Mouse (Mus musculus) cerebellum, postnatal 14 days (tissue): ENCODE data around the gene Slc29a2.

ENCODE experiments used
- DNase-seq, 2 experiments: peaks; one replicate each; pipeline ENCODE4 v3.0.0; 2021; ENCODE audit warnings: mixed read lengths in 2 of 2

The Slc29a2 gene

DNA sequence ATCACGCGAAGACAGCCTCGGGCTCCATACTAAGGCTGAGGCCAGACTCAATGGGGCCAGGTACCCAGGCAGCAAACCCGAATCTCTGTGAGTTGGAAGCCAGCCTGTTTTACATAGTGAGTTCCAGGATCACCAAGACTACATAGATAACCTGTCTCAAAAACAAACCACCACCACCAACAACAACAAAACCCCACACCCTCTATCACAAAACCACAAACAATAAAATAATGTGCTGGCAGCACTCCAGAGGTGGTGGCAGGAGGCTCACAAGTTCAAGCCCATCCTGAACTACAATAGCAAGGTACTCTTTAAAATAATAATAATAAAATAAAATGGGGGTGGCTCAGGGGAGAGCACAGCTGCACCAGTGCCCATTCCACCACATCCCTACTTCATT lies 12.9 kb downstream of the Slc29a2 start:
- no peak for DNase-seq

DNA sequence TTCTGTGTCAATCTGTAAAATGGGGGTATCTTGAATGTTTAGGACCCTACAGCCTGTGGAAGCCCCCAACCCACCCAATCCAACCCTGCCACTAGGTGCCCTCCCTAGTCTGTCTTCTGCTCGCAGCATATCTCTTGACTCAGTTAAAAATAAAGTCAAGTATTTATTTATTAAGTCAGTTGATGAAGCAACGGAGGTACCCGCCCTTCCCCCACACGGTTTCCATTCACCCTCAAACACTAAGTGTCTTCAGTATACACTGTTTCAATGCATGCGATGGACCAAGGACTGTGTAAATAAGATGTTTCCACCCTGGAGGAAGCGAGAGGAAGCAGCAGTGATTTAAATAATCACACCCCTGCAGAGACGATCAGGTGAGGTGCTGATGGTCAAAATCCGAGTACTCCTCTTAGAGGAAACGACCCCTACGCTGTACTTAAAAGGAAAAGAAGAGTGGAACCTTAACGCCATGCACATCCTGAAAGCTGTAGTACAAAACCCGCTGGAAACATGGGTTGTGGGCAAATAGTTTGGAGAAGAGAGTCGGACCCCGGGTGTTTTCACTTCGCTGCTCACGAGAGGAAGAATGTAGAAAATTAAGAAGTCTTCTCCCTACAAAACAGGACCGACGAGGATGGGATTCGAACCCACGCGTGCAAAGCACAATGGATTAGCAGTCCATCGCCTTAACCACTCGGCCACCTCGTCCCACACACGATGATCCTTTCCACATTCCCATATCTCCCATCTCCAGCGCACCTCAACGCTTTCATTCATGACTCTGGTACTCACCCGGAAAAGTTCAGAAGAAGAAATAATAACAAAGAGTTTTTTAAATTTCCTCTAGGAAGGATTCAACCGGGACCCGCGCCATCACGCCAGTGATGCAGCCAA lies 14.3 kb downstream of the Slc29a2 start:
- DNase-seq: peak; percentile 92 to 95

DNA sequence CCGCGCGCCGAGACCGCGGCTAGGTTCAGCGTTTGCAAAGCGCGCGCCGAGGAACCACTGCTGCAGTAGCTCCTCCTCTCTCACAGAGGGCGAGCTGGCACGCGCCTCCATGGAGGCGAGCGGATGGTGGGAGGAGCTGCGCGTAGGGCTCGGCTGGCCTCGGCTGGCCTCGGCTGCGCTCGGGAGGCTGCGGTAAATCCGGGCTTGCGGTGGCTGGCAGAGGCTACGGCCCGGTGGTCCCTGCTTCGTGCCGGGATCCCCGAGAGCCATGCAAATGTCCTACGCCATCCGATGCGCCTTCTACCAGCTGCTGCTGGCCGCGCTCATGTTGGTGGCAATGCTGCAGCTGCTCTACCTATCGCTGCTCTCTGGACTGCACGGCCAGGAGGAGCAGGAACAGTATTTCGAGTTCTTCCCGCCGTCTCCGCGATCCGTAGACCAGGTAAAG lies 15.1 kb downstream of the Slc29a2 start, which contains the start of the genes B4gat1 and AC124502.3:
TSS of gene B4gat1 (plus strand) at position 118 of the 448 bp plus-strand sequence.
TSS of gene AC124502.3 (plus strand) at position 183 of the 448 bp plus-strand sequence.
- peak; percentile 95 to 96 for DNase-seq

DNA sequence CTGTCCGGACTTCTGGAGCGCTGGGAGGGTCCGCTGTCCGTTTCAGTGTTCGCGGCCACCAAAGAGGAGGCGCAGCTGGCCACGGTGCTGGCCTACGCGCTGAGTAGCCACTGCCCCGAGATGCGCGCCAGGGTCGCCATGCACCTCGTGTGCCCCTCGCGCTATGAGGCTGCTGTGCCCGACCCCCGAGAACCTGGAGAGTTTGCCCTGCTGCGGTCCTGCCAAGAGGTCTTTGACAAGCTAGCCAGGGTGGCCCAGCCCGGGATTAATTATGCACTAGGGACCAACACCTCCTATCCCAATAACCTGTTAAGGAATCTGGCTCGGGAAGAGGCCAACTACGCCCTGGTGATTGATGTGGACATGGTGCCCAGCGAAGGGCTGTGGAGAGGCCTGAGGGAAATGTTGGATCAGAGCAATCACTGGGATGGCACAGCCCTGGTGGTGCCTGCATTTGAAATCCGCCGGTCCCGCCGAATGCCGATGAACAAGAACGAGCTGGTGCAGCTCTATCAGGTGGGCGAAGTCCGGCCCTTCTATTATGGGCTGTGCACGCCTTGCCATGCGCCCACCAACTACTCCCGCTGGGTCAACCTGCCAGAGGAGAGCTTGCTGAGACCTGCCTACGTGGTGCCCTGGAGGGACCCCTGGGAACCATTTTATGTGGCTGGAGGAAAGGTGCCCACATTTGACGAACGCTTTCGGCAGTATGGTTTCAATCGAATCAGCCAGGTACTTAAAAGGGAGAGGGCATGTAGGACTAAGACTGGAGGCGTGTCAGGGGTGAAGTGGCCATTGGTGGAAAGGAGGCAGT lies 15.8 kb downstream of the Slc29a2 start:
- peak in 1 of 2 experiments; percentile 61 for DNase-seq

DNA sequence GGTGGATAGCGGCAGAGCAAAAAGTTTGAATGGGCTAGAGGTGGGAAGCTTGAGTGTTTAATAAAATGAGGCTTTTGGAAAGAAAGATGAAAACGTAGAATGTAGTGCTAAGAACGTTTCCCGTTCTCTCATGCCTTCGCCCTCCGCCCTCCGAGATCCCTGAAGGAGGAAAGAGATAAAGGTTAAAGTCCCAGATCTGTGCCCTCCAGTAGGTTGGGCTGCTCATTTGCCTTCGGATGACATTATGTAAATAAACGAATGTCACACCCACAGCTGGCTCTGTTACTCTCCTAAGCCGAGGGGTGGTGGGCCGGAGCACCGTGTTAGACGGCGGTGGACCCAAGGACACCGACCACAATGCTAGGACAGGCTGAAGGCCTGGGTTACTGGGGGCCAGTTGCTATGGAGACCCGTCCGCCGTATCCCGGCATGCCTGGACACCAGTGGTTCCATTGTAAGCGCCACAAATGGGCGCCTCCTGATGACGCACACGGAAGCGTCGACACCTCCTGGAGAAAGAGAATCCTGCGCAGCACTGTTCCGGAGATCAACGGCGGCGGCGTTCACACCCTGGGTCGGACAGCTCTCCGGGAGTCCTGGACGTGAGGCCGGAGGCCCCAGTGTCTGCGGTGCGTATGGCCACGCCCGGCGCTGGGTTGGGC lies 17.3 kb downstream of the Slc29a2 start, which contains the start of gene Brms1:
TSS of gene Brms1 (plus strand) at position 493 of the 662 bp plus-strand sequence.
- DNase-seq: peak; percentile 91 to 92

DNA sequence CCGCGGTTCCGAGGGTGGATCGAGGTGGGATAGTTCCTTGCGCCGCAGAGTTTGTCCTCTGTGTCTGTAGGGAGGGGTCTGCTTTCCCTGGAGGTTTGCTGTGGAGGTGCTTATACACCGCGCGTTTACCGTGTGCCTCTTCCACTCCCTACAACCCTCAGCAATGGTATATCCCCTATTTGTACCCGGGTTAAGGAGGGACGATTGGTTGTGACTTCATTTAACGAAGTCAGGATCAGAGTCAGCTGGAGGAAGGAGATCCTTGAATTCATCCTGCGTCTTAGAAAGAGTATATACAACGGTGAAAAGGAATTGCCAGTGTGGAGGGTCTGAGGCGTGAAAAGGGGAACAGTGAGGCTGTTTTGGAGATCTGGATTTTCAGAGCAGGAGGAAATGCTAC lies 17.9 kb downstream of the Slc29a2 start:
- DNase-seq: no peak

DNA sequence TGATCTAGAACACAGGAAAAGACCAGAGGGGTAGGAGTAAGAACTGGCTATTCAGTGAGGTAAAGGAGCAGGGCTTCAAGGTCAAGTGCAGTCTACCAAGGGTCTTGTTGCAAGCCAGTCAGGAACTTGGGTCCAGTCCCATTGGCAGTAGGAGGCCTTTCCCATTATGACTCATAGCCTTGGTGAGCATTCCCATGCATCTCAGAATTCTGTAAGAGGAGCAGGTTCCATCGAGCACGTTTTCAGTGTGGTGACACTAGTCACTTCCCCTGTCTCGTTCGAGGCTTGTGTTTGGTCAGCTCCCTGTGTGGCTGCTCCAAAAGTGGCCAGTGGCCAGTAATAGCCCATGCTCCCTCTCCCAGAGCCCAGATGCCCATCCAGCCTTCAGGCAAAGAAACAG lies 21.9 kb downstream of the Slc29a2 start:
- no peak for DNase-seq

DNA sequence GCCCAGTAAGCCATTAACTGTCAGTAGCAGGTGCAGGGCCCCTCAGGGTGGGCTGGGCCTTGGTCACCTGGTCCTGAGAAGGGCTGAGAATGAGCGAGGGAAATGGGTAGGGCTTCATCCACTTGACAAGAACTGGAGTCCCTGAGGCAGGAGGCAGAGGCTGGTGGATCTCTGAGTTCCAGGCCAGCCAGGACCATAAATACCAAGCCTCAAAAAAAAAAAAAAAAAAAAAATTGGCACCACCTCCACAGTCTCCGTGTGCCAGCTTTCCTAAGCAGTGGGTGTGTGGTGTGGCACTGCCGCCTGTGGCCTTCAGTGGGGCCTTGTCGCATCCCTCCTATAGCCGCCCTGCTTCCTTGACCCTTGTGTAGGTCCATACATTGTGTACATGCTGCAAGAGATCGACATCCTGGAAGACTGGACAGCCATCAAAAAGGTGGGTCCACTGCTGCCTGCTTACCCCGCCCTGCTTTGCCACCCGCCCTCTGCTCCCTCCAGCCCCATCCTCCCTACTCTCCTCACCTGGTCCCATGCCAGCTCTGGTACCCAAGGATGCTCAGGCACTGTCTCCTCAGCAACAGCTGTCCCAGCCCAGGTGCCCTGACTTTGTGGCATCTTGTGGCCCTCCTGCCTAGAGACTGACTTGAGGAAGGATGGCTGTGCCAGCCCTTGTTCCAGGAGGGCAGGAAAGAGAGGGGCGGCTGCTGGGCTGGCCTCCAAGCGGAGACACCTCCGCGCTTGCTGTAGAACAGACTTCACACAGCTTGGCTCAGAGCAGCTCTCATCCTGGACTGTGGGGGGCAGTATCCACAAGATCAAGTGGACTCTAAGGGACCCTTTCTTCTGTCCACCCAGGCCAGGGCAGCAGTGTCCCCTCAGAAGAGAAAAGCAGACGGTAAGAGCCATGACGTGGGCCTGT lies 24.7 kb downstream of the Slc29a2 start:
- peak in 1 of 2 experiments; percentile 49 for DNase-seq

DNA sequence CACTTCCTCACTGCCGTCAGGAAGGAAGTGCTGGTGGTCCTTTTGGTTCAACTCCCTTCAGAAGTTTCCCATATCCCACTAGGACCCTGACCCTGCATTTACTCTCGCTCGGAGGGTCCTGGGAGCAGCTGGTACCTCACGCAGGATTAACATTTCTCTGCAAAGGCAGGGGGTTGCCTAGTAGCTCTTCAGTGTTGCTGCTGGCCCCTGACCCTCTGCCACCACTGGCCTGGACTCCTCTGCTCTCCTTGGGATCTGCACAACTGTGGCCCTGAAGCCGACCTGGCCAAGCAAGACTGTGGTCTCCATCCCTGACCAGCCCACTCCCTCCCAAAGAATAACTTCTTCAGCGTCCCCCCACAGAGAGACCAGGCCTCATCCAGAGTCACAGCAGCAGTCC lies 25.7 kb downstream of the Slc29a2 start:
- no peak for DNase-seq

DNA sequence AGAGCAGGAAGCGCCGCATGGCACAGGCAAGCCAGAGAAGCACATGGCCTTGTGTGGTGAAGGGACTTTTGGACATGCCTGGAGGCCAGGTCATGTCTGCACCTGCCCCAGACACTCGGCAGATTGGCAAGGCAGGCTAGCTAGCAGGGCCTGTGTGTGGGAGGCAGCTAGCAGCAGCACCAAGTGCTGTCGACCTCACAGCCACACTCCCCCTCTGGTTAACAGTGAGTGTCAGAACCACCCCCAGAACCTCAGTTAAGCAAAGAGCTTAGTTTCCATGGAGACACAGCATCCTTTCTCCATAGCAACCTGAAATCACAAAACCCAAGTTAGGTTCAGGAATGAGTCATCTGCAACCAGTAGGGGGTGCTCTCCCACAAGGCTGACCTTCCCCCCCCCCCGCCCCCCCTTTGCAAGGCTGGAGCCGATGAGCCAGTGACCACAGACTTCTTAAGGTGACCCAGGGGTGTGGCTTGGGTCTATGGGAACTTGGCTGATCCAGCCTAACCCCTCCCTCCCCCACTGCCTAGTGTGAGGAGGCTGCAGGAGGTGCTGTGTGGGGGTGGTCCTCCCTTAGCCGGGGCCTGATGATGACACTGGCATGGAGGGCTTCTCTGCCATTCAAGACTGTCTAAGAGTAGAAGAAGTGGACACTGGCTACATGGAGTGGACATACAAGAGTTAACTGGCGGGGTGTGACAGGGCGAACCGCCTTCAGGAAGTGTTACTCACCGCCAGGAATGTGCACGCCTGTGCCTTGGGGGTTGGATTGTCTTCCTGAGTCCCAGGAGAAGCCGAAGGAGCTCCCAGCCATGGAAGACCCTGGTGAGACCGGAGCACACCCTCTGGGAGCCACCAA lies 26.6 kb downstream of the Slc29a2 start, which contains the start of gene Rin1:
TSS of gene Rin1 (plus strand) at position 435 of the 859 bp plus-strand sequence.
- peak in 1 of 2 experiments; percentile 56 for DNase-seq

DNA sequence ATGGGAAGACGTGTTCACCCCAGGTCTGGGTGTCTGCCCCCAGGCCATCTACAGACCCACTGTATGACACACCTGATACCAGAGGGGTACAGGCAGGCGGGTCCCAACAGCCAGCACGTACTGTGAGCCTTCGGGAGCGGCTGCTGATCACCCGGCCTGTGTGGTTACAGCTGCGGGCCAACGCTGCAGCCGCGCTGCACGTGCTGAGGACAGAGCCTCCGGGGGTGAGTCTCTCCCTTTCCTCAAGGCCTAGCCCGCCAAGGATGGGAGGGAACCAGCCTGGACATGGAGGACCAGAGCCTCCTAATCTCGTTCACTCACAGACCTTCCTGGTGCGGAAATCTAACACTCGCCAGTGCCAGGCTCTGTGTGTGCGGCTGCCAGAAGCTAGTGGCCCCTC lies 27.4 kb downstream of the Slc29a2 start:
- no peak for DNase-seq

DNA sequence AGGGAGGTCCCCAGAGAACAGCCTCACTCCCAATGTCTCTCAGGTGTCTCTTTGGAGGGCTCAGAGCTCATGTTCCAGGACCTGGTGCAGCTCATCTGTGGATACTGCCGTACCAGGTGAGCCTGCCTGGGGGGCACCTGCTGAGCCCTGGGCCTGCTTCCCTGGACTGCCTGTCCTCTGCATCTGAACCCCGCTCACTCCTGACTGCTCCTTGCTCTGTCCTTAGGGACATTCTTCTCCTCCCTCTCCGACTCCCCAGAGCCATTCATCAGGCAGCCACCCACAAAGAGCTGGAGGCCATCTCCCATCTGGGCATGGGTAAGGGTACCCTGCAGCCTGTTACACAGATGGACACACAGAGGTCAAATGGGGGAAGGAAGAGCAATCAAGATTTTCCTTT lies 27.9 kb downstream of the Slc29a2 start:
- no peak for DNase-seq

DNA sequence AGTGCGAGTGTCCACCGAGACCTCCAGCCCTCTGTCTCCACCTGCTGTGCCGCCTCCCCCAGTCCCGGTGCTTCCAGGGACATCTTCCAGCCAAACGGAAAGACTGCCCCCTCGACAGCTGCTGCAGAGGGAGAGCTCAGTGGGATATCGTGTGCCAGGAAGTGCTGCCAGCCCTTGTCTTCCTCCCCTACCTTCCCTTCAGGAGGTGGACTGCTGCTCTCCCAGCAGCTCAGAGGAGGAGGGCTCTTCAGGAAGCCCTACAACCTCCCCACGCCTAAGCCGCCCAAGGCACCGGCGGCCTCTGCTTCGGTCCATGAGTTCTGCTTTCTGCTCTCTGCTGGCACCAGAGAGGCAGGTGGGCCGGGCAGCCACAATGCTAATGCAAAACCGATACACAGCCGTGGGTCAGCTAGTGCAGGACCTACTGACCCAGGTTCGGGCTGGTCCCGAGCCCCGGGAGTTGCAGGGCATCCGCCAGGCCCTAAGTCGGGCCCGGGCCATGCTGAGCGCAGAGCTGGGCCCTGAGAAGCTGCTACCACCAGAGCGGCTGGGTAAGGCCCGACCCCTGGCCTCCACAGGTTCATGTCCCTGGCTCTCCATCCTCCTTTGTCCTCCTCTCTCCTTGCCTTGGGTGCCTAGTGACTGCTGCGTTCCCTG lies 28.6 kb downstream of the Slc29a2 start:
- peak; percentile 46 to 56 for DNase-seq

DNA sequence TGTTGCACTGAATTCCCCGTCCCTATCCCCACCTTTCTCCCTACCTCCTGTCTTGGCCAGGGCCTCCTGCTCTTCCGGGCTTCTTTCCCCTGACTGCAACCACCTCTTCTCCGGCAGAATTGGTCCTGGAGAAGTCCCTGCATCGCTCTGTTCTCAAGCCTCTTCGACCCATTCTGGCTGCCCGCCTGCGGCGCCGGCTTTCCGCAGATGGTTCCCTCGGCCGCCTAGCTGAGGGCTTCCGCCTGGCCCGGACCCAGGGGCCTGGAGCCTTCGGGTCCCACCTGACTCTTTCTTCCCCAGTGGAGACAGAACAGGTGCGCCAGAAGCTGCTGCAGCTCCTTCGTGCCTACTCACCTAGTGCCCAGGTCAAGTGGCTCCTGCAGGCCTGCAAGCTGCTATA lies 29.2 kb downstream of the Slc29a2 start:
- peak; percentile 64 to 68 for DNase-seq

DNA sequence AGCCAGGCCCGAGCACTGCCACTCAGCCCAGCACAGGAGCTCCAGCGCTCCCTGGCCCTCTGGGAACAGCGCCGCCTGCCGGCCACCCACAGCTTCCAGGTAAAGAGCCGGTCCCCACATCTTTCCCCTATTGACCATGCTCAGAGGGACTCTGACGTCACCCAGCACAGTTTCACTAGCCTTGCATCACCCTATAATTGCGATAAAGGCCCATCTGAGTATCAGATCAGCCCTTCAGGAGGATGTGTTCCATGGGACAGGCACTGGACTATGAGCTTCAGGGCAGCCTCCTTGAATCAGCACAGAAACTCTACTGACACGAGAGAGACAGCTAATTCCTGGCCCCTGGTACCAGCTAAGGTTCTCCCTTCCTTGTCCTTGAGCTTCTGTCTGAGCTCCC lies 30.2 kb downstream of the Slc29a2 start:
- peak; percentile 70 to 88 for DNase-seq

DNA sequence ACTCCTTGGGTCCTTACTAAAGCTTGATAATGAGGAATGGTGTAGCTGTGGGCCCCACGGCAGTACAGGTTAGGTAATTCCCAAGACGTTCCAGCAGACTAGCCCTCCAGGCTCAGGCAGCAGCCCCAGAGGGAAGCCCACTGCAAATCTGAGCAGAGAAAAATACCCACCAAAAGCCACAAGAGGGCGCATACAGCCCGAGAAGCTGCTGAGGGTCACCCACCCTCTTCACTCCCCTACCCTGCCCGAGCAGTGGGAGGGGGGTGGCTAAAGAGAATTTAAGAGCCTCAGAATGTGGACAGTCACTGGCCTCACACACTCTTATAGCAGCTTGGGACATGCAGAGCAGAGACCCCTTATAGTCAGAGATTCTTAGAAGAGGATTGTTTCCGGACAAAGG lies 32.6 kb downstream of the Slc29a2 start:
- peak; percentile 65 to 66 for DNase-seq

DNA sequence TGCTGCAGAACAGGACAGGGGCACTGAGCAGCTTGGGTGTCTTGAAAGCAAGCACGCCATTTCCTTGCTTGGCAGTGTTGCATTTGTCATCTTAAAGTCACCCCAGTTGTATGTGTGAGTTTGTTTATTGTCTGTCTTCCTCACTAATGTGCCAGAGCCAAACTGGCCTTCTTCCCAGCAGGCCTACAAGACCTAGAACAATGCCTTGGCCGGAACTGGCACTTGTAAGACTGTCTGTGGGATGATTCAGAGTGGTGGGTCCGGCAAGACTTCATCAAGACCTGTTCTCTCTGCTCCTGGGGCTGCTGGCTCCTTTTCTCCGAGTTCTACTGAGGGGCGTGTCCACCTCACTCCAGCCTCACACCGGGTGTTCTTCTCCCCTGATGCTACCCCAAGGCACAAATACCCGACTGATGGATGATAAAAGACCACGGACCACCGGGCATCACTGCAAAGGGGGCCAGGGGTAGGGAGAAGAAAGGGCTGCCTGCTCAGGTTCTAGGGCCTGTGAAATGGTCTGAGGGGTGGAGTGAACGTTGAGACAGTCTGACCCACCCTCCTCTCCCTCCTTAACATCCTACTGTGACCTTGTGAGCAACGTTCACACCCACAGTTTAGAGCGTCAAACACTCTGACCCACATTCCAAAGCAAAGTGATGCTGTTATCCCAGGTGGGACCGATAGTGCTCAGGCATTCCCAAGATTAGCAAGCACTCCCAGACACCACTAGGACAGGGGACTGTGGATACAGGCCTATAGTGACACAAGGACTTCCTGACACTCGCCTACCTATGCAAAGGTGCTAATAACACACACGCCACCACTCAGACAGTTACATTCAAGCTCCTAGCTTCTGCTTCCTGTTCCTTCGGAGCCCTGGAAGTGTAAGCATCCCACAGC lies 34.5 kb downstream of the Slc29a2 start:
- no peak for DNase-seq

DNA sequence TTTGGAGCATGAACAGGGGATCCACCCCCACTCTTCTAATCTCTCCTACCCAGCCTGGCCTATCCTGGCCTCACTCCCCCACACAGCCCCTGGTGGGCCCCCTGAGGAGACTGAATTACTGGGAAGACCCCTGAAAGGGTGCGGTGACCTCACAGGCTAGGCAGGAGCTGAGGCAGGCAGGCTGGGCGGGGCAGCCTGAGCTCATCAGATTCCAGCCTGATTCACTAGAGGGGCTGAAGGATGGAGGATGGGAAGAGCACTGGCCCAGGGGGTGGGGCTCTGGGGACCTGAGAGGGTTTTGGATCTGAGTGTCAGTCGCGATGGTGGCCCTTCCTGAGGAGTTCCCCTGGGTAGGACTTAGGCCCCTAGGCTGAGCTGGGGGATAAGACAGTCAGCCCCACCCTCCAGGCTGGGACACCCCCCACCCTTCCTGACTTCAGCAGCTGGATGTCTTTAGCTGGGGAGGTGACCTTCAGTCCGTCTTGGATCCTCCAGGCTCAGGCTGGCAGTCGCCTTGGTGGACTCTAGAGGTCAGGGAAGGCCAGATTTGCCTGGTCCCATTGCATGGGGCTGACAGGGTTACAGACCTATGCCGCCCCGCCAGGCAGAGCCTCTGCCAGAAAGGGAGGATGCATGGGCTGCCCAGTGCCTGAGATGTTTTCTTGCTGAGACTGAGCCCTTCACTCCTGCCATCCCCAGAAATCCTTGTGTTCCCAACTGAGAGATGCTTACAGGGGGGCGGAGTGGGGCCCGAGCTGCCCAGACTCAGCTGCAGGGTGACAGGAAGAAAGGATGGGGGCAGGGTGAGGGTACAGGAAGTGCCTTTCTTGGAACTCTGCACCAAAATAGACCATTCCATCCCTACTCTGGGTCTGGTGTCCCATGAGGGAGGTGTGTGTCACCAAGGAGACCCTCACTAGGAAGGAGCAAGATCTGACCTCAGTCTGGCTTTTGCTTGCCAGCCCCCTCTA lies 35.4 kb downstream of the Slc29a2 start:
- DNase-seq: no peak
